Mouse (Mus musculus) erythroblast, embryonic 14.5 days (primary cell): Measurements from ENCODE around the gene Csnk2a2.

ENCODE experiments used
- GATA1 ChIP-seq: IDR thresholded peaks from 2 replicates; pipeline ENCODE4 v1.6.1; 2012; ENCODE audit warnings: low read length, inconsistent platforms, mixed read lengths
- TAL1 ChIP-seq: IDR thresholded peaks from 3 replicates; pipeline ENCODE4 v1.6.1; 2012; ENCODE audit warnings: low read length, inconsistent platforms, mixed read lengths

DNA sequence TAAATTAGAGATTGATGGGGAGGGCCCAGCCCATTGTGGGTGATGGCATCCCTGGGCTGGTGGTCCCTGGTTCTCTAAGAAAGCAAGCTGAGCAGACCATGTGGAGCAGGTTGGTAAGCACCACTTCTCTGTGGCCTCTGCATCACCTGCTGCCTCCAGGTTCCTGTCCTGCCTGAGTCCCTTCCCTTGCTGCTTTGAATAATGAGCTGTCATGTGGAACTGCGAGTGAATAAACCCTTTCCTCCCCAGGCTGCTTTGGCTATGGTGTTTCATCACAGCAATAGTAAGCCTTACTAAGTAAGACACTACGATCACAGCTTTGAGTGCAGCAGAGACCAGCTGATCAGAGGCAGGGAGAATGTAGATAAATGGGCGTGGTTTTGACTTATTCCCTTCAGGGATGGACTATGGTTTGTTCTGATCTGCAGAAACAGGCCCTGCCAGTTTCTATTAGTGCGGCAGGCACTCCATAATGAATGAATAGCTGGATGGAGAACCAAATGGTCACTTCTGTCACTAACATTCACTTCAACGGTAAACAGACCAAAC is 48.3 kb downstream of the Csnk2a2 start:
- TF ChIP-seq TAL1 = no peak
- TF ChIP-seq GATA1 = no peak
